Mouse (Mus musculus): ENCODE data around the gene Usp5. TPM values are rescaled to one million over a fixed set of nuclear protein-coding genes. Genes with fewer than 3 reads are reported as not detected.
A peak's percentile ranks its signal among the peaks of the same experiment; 100 is the strongest.
"Not testable (repeated sequence)": the region's sequence is repeated elsewhere in the genome, so short reads cannot be mapped to it uniquely, and the experiment has no call there.

Usp5 gene
- polyA plus RNA-seq, 2 experiments, result 105 to 115 TPM

DNA sequence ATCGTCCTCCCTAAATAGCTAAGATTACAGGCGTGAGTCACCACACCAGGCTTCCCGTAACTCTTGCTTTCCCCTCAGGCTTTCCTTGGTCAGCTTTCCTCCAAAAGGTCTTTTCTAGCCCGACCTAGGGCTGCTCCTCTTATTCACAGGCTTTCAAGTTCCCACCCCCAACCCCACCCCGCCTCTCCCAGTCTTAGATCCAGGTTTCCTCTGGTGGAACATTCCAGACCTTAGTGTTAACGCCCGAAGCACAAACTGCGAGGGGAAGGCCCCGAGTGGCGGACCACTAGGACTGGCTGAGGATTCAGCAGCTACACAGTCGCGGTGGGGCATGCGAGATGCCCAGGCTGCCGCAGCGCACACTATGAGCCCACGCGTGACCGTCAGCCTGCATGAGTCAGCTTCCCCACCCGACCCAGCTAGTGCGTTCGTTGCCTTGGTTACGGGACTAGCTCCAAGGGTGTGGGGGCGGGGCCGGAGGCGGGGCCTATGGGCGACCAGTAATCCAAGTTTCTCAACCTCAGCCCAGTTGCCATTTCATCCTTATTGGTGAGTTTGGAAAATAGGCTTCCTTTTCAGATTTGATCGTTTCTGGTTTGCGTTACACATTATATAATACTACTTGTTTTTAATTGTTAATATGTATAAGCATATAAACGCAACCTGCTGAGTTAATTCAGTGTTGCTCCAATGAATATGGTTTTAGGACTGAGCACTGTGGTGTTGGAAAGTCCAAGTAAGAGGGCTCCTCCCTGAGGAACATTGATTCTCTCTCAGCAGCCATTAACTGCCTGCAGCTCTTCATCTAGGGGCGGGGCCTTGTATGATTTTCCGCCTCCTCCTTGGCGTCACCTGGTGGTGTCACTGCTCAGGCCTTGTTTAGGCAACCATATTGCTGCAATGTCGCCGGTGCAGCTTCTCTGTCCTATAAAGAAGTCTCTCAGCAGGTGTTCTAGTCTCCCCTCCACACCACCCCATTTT is 23.7 kb downstream of the Usp5 start:
- Histone ChIP-seq H3K27ac (replicated peaks; ENCODE audit: low read depth, low read length) (peak overlapping the region; percentile 86), H3K36me3 (ENCODE audit: control insufficient read depth, insufficient read depth, low read length) (peaks cover 8% of the 10 kb centered on the region; the same call in 1 of the 2 replicates), H3K9me3 (ENCODE audit: control insufficient read depth, low read length) (no peaks in the 10 kb centered on the region), H3K4me2 (replicated peaks; ENCODE audit: low read depth, low read length, severe bottlenecking) (peak overlapping the region; percentile 75), H3K9ac (ENCODE audit: low read depth, low read length, severe bottlenecking) (peak overlapping the region; percentile 53), H3K27me3 (ENCODE audit: control insufficient read depth, insufficient read depth, low read length) (no peaks in the 10 kb centered on the region), H3K4me1 (ENCODE audit: control insufficient read depth, insufficient read depth, low read length) (peaks cover 14% of the 10 kb centered on the region), H3K4me3 (replicated peaks; ENCODE audit: low read length) (peak overlapping the region; percentile 45)
- WGBS, result 1% methylated on average over 34 of the region's 34 CpGs
- no peak for TF ChIP-seq POLR2A (IDR thresholded peaks at IDR 0.05; ENCODE audit: borderline replicate concordance, extremely low read depth, insufficient read depth, insufficient read length)
- ATAC-seq (ENCODE audit: low FRiP score, low read depth), result peak; percentile 83
- DNase-seq (ENCODE audit: low spot score), result peak; percentile 97

DNA sequence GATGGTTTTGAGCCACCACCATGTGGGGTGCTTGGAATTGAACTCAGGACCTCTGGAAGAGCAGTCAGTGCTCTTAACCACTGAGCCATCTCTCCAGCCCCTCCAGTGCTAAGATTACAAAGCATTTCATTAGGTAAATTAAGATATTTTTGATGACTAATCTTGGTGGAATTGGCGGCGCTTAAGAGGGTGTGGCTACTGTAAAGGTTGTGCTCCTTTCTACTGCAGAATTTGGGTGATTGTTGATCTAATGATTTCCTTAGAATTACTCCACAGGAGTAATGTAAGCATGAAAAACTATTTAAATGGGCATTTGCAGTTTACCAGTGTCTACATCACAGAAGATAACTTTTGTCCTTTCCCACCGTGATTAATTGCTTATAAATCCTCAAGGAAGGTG is 24.9 kb downstream of the Usp5 start:
- TF ChIP-seq POLR2A (IDR thresholded peaks at IDR 0.05; ENCODE audit: borderline replicate concordance, extremely low read depth, insufficient read depth, insufficient read length), result no peak

DNA sequence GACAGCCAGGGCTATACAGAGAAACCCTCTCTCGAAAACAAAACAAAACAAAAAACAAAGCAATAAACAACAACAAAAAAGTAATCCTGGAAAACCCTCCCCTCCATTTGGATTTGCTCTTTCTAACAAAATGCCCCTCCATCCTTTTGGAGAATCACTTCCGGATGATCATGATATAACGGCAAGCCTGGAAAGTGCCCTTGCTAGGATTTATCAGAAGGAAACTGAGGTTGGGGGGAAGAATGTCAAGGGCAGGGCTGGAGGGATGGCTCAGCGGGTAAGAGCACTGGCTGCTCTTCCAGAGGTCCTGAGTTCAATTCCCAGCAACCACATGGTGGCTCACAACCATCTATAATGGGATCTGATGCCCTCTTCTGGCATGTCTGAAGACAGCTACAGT is 25.6 kb downstream of the Usp5 start:
- H3K36me3 ChIP-seq (ENCODE audit: control insufficient read depth, insufficient read depth, low read length); ATAC-seq (ENCODE audit: low FRiP score, low read depth); H3K4me2 ChIP-seq (replicated peaks; ENCODE audit: low read depth, low read length, severe bottlenecking); H3K27me3 ChIP-seq (ENCODE audit: control insufficient read depth, insufficient read depth, low read length); DNase-seq (ENCODE audit: low spot score); H3K27ac ChIP-seq (replicated peaks; ENCODE audit: low read depth, low read length); H3K9ac ChIP-seq (ENCODE audit: low read depth, low read length, severe bottlenecking); H3K4me3 ChIP-seq (replicated peaks; ENCODE audit: low read length); H3K9me3 ChIP-seq (ENCODE audit: control insufficient read depth, low read length); H3K4me1 ChIP-seq (ENCODE audit: control insufficient read depth, insufficient read depth, low read length): not testable (repeated sequence)
- WGBS, result 93% methylated on average over 4 of the region's 4 CpGs

More for the DNA sequence above, 24.9 kb downstream of the Usp5 start:
- no peak overlapping the region for H3K4me2 ChIP-seq (replicated peaks; ENCODE audit: low read depth, low read length, severe bottlenecking)
- H3K27me3 ChIP-seq (ENCODE audit: control insufficient read depth, insufficient read depth, low read length), result no peaks in the 10 kb centered on the region
- H3K9ac ChIP-seq (ENCODE audit: low read depth, low read length, severe bottlenecking), result no peak overlapping the region
- ATAC-seq (ENCODE audit: low FRiP score, low read depth) (no peak), DNase-seq (ENCODE audit: low spot score) (no peak)
- peaks cover 7% of the 10 kb centered on the region; the same call in 1 of the 2 replicates for H3K4me1 ChIP-seq (ENCODE audit: control insufficient read depth, insufficient read depth, low read length)
- no peaks in the 10 kb centered on the region for H3K36me3 ChIP-seq (ENCODE audit: control insufficient read depth, insufficient read depth, low read length)
- no peak overlapping the region for H3K4me3 ChIP-seq (replicated peaks; ENCODE audit: low read length)
- WGBS, result 90% methylated on average over 3 of the region's 3 CpGs
- no peak overlapping the region for H3K27ac ChIP-seq (replicated peaks; ENCODE audit: low read depth, low read length)
- no peaks in the 10 kb centered on the region for H3K9me3 ChIP-seq (ENCODE audit: control insufficient read depth, low read length)

DNA sequence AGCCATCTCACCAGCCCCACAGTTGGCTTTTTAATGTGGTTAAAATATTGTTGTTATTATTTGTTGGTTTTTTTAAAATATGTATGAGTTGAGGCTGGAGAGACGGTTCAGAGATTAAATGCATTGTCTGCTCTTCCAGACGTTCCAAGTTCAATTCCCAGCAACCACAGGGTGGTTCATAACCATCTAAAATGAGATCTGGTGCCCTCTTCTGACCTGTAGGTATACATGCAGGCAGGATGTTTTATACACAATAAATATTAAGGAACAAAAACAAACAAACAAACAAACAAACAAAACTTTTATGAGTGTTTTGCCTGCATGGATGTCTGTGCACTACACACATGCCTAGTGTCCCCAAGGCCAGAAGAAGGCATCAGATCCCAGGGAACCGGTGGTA is 26.2 kb downstream of the Usp5 start:
- Histone ChIP-seq H3K4me1 (ENCODE audit: control insufficient read depth, insufficient read depth, low read length) (0 out of 2 replicates have a peak, but pooled peaks cover 4% of the 10 kb centered on the region), H3K27me3 (ENCODE audit: control insufficient read depth, insufficient read depth, low read length) (no peaks in the 10 kb centered on the region), H3K4me2 (replicated peaks; ENCODE audit: low read depth, low read length, severe bottlenecking) (no peak overlapping the region), H3K4me3 (replicated peaks; ENCODE audit: low read length) (no peak overlapping the region), H3K9ac (ENCODE audit: low read depth, low read length, severe bottlenecking) (no peak overlapping the region), H3K9me3 (ENCODE audit: control insufficient read depth, low read length) (no peaks in the 10 kb centered on the region), H3K27ac (replicated peaks; ENCODE audit: low read depth, low read length) (no peak overlapping the region), H3K36me3 (ENCODE audit: control insufficient read depth, insufficient read depth, low read length) (no peaks in the 10 kb centered on the region)
- WGBS, result 84% methylated on average over 3 of the region's 3 CpGs
- TF ChIP-seq POLR2A (IDR thresholded peaks at IDR 0.05; ENCODE audit: borderline replicate concordance, extremely low read depth, insufficient read depth, insufficient read length), result no peak
- DNase-seq (ENCODE audit: low spot score) (no peak), ATAC-seq (ENCODE audit: low FRiP score, low read depth) (no peak)

DNA sequence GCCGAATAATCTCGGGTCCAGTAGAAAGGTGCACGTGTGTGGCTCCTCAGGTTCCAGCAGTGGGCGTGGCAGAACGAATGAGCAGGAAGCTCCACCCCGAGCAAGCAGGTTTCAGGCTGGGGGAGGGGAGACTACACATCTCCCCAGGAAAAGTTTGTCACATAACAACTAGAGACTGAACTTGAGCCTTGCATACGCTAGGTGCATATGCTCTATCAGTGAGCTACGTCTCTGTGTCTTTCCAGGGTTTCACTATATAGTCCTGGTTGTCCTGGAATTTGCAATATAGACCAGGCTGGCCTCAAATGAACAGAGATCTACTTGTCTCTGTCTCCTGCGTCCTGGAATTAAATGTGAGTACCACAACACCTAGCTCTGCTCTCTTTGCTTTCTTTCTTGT is 26.9 kb downstream of the Usp5 start:
- WGBS, result 14% methylated on average over 5 of the region's 9 CpGs
- H3K27ac ChIP-seq (replicated peaks; ENCODE audit: low read depth, low read length); ATAC-seq (ENCODE audit: low FRiP score, low read depth); H3K36me3 ChIP-seq (ENCODE audit: control insufficient read depth, insufficient read depth, low read length); DNase-seq (ENCODE audit: low spot score); H3K9ac ChIP-seq (ENCODE audit: low read depth, low read length, severe bottlenecking); H3K27me3 ChIP-seq (ENCODE audit: control insufficient read depth, insufficient read depth, low read length); H3K4me1 ChIP-seq (ENCODE audit: control insufficient read depth, insufficient read depth, low read length); H3K9me3 ChIP-seq (ENCODE audit: control insufficient read depth, low read length): not testable (repeated sequence)
- Histone ChIP-seq H3K4me2 (replicated peaks; ENCODE audit: low read depth, low read length, severe bottlenecking) (peak overlapping the region; percentile 19; the same call in 1 of the 2 replicates), H3K4me3 (replicated peaks; ENCODE audit: low read length) (0 out of 2 replicates have a peak overlapping the region, but pooled peaks have one; percentile 8)
